21 mouse cellular contexts compared by ENCODE assay signal in the genomic region with DNA sequence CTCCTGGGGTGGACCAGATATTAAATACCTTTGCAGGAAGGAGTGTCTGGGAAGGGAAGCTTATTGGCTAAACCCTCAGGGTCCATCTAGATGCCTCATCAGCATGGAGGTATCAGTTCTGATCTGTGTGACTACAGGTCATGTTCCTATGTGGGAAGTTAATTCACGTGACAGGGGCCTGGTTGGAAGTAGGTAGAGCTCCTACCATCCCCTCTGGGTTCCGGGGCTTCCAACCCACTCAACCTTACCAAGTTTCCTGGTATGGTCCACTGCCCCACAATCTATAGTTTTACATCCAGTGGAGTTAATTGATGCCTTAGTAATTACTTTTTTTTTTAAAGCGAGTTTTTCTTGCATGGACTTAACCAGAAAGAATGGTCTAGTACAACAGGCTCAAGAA.
DNase-seq lines count a peak whose midpoint lies in the region; ATAC-seq and TF ChIP-seq lines count a peak whose summit lies in the region.
"Had no signal": no experiment of that assay in that cellular context is flagged by ENCODE, and none has a peak within 500 bp of the region (broad histone marks: within the 10 kb centered on the region; RNA-seq: fewer than 3 reads in every experiment).

No protein-coding gene starts in this region.

- DNase-seq in kidney, postnatal 10 days, result no peak
- no peak for DNase-seq in kidney, adult 2 months
- no peak for DNase-seq in kidney, postnatal 25 days
- DNase-seq: adrenal gland, adult 2 months; adrenal gland, adult 8-10 months; adrenal gland, postnatal 10 days; adrenal gland, postnatal 14 days; adrenal gland, postnatal 25 days; adrenal gland, postnatal 36 days; B cell, adult 2 months; cerebellum, adult 11 months; cerebellum, adult 11-12 months; cerebellum, adult 18-20 months had no signal

- H3K9me3 ChIP-seq in kidney, embryonic 14.5 days (ENCODE audit: control insufficient read depth, low read length), result no peaks in the 10 kb centered on the region
- no peaks in the 10 kb centered on the region for H3K9me3 ChIP-seq in kidney, embryonic 15.5 days (replicated peaks)
- no peaks in the 10 kb centered on the region for H3K9me3 ChIP-seq in kidney, embryonic 16.5 days (ENCODE audit: low read length)
- H3K9me3 ChIP-seq: G1E had no signal

- 59% methylated on average over 3 of the region's 3 CpGs for WGBS in kidney, embryonic 14.5 days
- WGBS in kidney, embryonic 15.5 days, result 59% methylated on average over 3 of the region's 3 CpGs
- 66% methylated on average over 3 of the region's 3 CpGs for WGBS in kidney, adult 2 months
- 57% methylated on average over 3 of the region's 3 CpGs for WGBS in kidney, embryonic 16.5 days

- no peak overlapping the region for H3K4me3 ChIP-seq in kidney, embryonic 14.5 days (ENCODE audit: low read length)
- H3K4me3 ChIP-seq in kidney, embryonic 15.5 days (replicated peaks), result no peak overlapping the region
- no peak overlapping the region for H3K4me3 ChIP-seq in kidney, adult 2 months (ENCODE audit: insufficient read depth, low read depth, low read length)
- no peak overlapping the region for H3K4me3 ChIP-seq in kidney, embryonic 16.5 days (ENCODE audit: low read length)

- H3K4me1 ChIP-seq in kidney, embryonic 14.5 days (ENCODE audit: control insufficient read depth, insufficient read depth, low read length), result peaks cover 6% of the 10 kb centered on the region; the same call in 1 of the 2 replicates
- H3K4me1 ChIP-seq in kidney, embryonic 15.5 days, result peaks cover 23% of the 10 kb centered on the region
- no peaks in the 10 kb centered on the region for H3K4me1 ChIP-seq in kidney, adult 2 months (ENCODE audit: control insufficient read depth, insufficient read depth, low read length)
- H3K4me1 ChIP-seq in kidney, embryonic 16.5 days (ENCODE audit: insufficient read depth, low read length), result peaks cover 17% of the 10 kb centered on the region

- H3K27me3 ChIP-seq in kidney, embryonic 14.5 days (ENCODE audit: control insufficient read depth, insufficient read depth, low read length), result no peaks in the 10 kb centered on the region
- no peaks in the 10 kb centered on the region for H3K27me3 ChIP-seq in kidney, embryonic 15.5 days
- H3K27me3 ChIP-seq in kidney, adult 2 months (replicated peaks; ENCODE audit: control insufficient read depth, insufficient read depth, low read length), result no peaks in the 10 kb centered on the region
- H3K27me3 ChIP-seq in kidney, embryonic 16.5 days (ENCODE audit: insufficient read depth, low read length), result no peaks in the 10 kb centered on the region
- H3K27me3 ChIP-seq: CH12.LX, Patski had no signal

- TF ChIP-seq POLR2A in kidney, adult 2 months (IDR thresholded peaks at IDR 0.05; ENCODE audit: low read depth, low read length), result no peak

- 0 out of 2 replicates have a peak, but pooled peaks have one; percentile 44 for ATAC-seq in kidney, embryonic 14.5 days (ENCODE audit: low FRiP score, low TSS enrichment)
- peak; percentile 70; the same call in 1 of the 2 replicates for ATAC-seq in kidney, embryonic 15.5 days (replicated peaks; ENCODE audit: low FRiP score)
- ATAC-seq in kidney, embryonic 16.5 days (ENCODE audit: low FRiP score, low TSS enrichment), result peak; percentile 63; the same call in 1 of the 2 replicates
- ATAC-seq: activated CD4-positive, CD25-positive, alpha-beta regulatory T cell, adult 4 months; CD4-positive, CD25-positive, alpha-beta regulatory T cell, adult 4 months; Patski had no signal

- peak overlapping the region; percentile 17; the same call in 1 of the 2 replicates for H3K27ac ChIP-seq in kidney, embryonic 14.5 days (ENCODE audit: low read depth, low read length)
- peak overlapping the region; percentile 43; the same call in 1 of the 2 replicates for H3K27ac ChIP-seq in kidney, embryonic 15.5 days
- H3K27ac ChIP-seq in kidney, adult 2 months (ENCODE audit: insufficient read depth, low read depth, low read length), result no peak overlapping the region
- 0 out of 2 replicates have a peak overlapping the region, but pooled peaks have one; percentile 44 for H3K27ac ChIP-seq in kidney, embryonic 16.5 days (ENCODE audit: low read length)

- no peak overlapping the region for H3K9ac ChIP-seq in kidney, embryonic 14.5 days (ENCODE audit: low read depth, low read length)
- no peak overlapping the region for H3K9ac ChIP-seq in kidney, embryonic 15.5 days
- no peak overlapping the region for H3K9ac ChIP-seq in kidney, embryonic 16.5 days (replicated peaks; ENCODE audit: low read length)

- TF ChIP-seq CTCF in kidney, adult 2 months (conservative IDR thresholded peaks at IDR 0.05; ENCODE audit: insufficient read depth, insufficient read length, low read depth, low read length), result no peak

- H3K4me2 ChIP-seq in kidney, embryonic 14.5 days (replicated peaks; ENCODE audit: low read depth, low read length), result no peak overlapping the region
- H3K4me2 ChIP-seq in kidney, embryonic 15.5 days, result no peak overlapping the region
- no peak overlapping the region for H3K4me2 ChIP-seq in kidney, embryonic 16.5 days (replicated peaks; ENCODE audit: low read depth, low read length)

- no peaks in the 10 kb centered on the region for H3K36me3 ChIP-seq in kidney, embryonic 14.5 days (ENCODE audit: control insufficient read depth, insufficient read depth, low read length)
- no peaks in the 10 kb centered on the region for H3K36me3 ChIP-seq in kidney, embryonic 15.5 days
- no peaks in the 10 kb centered on the region for H3K36me3 ChIP-seq in kidney, adult 2 months (ENCODE audit: control insufficient read depth, insufficient read depth, low read length)
- H3K36me3 ChIP-seq in kidney, embryonic 16.5 days (ENCODE audit: insufficient read depth, low read length), result no peaks in the 10 kb centered on the region
- H3K36me3 ChIP-seq: G1E had no signal
